Mouse (Mus musculus): ENCODE measurements at regions not wholly inside any gene's neighbourhood (a gene's known extent, or its start where the extent isn't known, plus 50 kb on each side); places are given as distances from the start of the nearest gene placed in this dataset.
A peak's percentile ranks its signal among the peaks of the same experiment; 100 is the strongest.

DNA sequence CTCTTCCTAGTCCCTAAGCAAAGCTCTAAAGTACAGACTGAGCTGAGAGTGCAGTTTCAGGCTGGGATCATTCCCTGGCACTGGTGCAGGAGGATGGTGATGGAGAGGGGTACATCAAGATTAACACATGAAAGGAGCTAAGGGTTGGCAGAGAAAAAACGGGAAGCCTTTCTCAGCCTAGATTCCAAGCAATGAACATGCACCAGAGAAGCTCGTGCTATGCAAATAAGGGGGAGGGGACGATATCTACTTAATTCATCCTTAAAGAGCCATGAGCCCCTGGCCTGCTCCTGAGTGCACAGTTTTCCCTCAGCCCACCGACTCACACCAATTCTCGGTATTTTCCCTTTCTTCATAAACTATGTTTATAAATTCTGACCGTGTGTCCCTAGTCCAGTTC, 70.5 kb upstream of the Cachd1 start:
- Histone ChIP-seq H3K36me3 (no peaks in the 10 kb centered on the region), H3K27me3 (ENCODE audit: insufficient read depth, poor library complexity, severe bottlenecking) (no peaks in the 10 kb centered on the region), H3K4me1 (replicated peaks) (peaks cover 7% of the 10 kb centered on the region; the same call in 1 of the 2 replicates), H3K27ac (no peak overlapping the region), H3K9me3 (no peaks in the 10 kb centered on the region), H3K4me3 (no peak overlapping the region)
- DNase-seq (ENCODE audit: low spot score): no peak
- 35% methylated on average over 6 of the region's 6 CpGs for WGBS

GRCm38 (mm10) chr4:100707125-100707524, 69.3 kb upstream of the Cachd1 start:
- peaks cover 7% of the 10 kb centered on the region; the same call in 1 of the 2 replicates for H3K4me1 ChIP-seq (replicated peaks)
- H3K36me3 ChIP-seq: no peaks in the 10 kb centered on the region
- no peak for DNase-seq (ENCODE audit: low spot score)
- WGBS: 76% methylated on average over 6 of the region's 6 CpGs
- H3K9me3 ChIP-seq: no peaks in the 10 kb centered on the region
- H3K27ac ChIP-seq: peak overlapping the region; percentile 30; the same call in 1 of the 2 replicates
- no peak overlapping the region for H3K4me3 ChIP-seq
- no peaks in the 10 kb centered on the region for H3K27me3 ChIP-seq (ENCODE audit: insufficient read depth, poor library complexity, severe bottlenecking)

DNA sequence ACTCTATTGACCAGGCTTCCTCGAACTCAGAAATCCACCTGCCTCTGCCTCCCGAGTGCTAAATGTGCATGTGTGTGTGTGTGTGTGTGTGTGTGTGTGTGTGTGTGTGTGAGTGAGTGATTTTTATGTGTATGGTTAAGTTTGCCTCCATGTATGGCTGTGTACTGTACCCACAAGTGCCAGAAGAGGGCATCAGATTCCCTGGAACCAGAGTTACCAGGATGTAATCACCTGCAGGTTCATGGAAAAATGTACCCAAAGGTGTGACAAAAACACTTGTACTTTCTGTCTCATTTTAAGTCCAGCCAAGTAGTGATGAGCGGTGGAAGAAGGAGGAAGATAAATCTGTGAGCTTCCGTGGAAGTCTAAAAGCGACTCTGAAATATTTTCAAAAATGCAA, 68.2 kb upstream of the Cachd1 start:
- H3K27ac ChIP-seq: no peak overlapping the region
- no peaks in the 10 kb centered on the region for H3K9me3 ChIP-seq
- peaks cover 7% of the 10 kb centered on the region; the same call in 1 of the 2 replicates for H3K4me1 ChIP-seq (replicated peaks)
- H3K27me3 ChIP-seq (ENCODE audit: insufficient read depth, poor library complexity, severe bottlenecking): no peaks in the 10 kb centered on the region
- H3K4me3 ChIP-seq: no peak overlapping the region
- DNase-seq (ENCODE audit: low spot score): no peak
- H3K36me3 ChIP-seq: no peaks in the 10 kb centered on the region
- WGBS: 93% methylated on average over 5 of the region's 5 CpGs

DNA sequence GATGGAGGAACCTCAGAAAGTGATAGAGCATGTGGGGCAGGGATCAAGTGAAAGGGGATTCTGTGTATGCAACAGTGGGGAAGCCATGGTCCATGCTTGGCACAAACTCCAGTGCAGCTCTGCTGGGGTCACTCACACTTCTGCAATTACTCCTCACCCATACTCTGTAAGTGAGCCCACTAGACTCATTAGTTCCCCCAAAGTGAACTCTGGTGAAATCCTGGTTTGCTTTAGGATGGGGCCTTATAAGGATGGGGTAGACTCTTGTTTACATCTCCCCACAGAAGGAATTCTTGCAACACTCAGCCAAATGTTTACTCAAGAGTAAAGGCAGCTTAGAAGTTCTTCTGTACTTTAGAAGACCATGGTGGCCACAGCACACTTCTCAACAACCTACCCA, 62.2 kb upstream of the Cachd1 start:
- no peak for DNase-seq (ENCODE audit: low spot score)
- Histone ChIP-seq H3K4me3 (no peak overlapping the region), H3K36me3 (no peaks in the 10 kb centered on the region), H3K27me3 (ENCODE audit: insufficient read depth, poor library complexity, severe bottlenecking) (no peaks in the 10 kb centered on the region), H3K4me1 (replicated peaks) (no peaks in the 10 kb centered on the region), H3K27ac (no peak overlapping the region), H3K9me3 (no peaks in the 10 kb centered on the region)

- WGBS: 89% methylated on average over 9 of the region's 9 CpGs
- Histone ChIP-seq H3K27ac (no peak overlapping the region), H3K36me3 (no peaks in the 10 kb centered on the region), H3K4me1 (replicated peaks) (no peaks in the 10 kb centered on the region), H3K4me3 (no peak overlapping the region), H3K9me3 (no peaks in the 10 kb centered on the region), H3K27me3 (ENCODE audit: insufficient read depth, poor library complexity, severe bottlenecking) (no peaks in the 10 kb centered on the region)
- no peak for DNase-seq (ENCODE audit: low spot score)
Measured at GRCm38 (mm10) chr4:100717601-100718000, 58.9 kb upstream of the Cachd1 start.

DNA sequence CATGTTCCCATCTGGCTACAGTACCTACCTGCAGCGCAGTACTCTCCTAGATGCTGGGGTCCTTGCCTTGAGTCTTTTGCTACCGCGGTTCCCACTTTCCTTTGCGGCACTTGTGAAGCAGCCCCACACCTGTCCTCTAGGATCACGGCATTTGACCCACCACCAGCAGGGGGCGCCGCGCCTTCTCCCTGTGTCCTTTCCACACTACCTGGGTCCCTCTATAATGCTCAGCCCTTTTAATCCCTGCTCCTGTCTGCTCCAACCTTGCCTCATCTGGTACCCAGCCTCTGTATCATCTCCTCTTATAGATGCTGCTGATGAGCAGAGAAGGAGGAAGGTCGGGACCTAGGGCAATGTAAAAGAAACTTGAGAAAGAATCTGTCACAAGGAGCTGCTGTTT, 53.9 kb upstream of the Cachd1 start:
- no peaks in the 10 kb centered on the region for H3K36me3 ChIP-seq
- DNase-seq (ENCODE audit: low spot score): peak; percentile 55
- no peak overlapping the region for H3K27ac ChIP-seq
- H3K4me3 ChIP-seq: no peak overlapping the region
- H3K27me3 ChIP-seq (ENCODE audit: insufficient read depth, poor library complexity, severe bottlenecking): no peaks in the 10 kb centered on the region
- 25% methylated on average over 9 of the region's 9 CpGs for WGBS
- no peaks in the 10 kb centered on the region for H3K9me3 ChIP-seq
- peaks cover 12% of the 10 kb centered on the region for H3K4me1 ChIP-seq (replicated peaks)

DNA sequence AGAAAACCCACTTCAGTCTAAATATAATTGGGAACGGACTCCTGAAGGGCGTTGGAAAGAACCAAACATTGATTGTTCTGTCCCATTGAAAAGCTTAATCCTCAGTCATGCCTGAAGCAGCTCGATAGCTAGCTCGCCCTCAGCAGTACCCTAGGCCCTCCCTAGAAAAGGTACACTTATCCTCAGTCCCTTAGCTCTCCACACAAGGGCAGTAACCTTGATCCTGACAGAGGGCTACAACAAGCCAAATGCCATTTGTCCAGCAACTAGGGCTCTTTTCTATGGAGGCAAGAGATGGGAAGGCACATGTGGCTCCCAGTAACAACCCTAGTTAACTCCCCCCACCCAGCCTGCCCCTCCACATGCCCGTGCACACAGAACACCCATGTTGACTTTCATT, 53.4 kb upstream of the Cachd1 start:
- no peaks in the 10 kb centered on the region for H3K27me3 ChIP-seq (ENCODE audit: insufficient read depth, poor library complexity, severe bottlenecking)
- WGBS: 76% methylated on average over 5 of the region's 5 CpGs
- no peaks in the 10 kb centered on the region for H3K9me3 ChIP-seq
- H3K4me3 ChIP-seq: no peak overlapping the region
- H3K27ac ChIP-seq: no peak overlapping the region
- no peaks in the 10 kb centered on the region for H3K36me3 ChIP-seq
- DNase-seq (ENCODE audit: low spot score): no peak
- peaks cover 12% of the 10 kb centered on the region for H3K4me1 ChIP-seq (replicated peaks)

- Histone ChIP-seq H3K36me3 (no peaks in the 10 kb centered on the region), H3K27ac (no peak overlapping the region), H3K27me3 (ENCODE audit: insufficient read depth, poor library complexity, severe bottlenecking) (no peaks in the 10 kb centered on the region), H3K4me1 (replicated peaks) (peaks cover 12% of the 10 kb centered on the region), H3K4me3 (no peak overlapping the region), H3K9me3 (no peaks in the 10 kb centered on the region)
- WGBS: 90% methylated on average over 7 of the region's 7 CpGs
- DNase-seq (ENCODE audit: low spot score): no peak
Measured at GRCm38 (mm10) chr4:100725811-100726210, 50.7 kb upstream of the Cachd1 start.

GRCm38 (mm10) chr4:100726496-100726895, 50.0 kb upstream of the Cachd1 start:
- no peaks in the 10 kb centered on the region for H3K27me3 ChIP-seq (ENCODE audit: insufficient read depth, poor library complexity, severe bottlenecking)
- H3K27ac ChIP-seq: no peak overlapping the region
- WGBS: 45% methylated on average over 6 of the region's 6 CpGs
- H3K4me1 ChIP-seq (replicated peaks): peaks cover 12% of the 10 kb centered on the region
- H3K9me3 ChIP-seq: no peaks in the 10 kb centered on the region
- H3K4me3 ChIP-seq: no peak overlapping the region
- no peak for DNase-seq (ENCODE audit: low spot score)
- H3K36me3 ChIP-seq: no peaks in the 10 kb centered on the region
